Mouse (Mus musculus): ENCODE measurements at regions not wholly inside any gene's neighbourhood (a gene's known extent, or its start where the extent isn't known, plus 50 kb on each side); places are given as distances from the start of the nearest gene placed in this dataset.
A peak's percentile ranks its signal among the peaks of the same experiment; 100 is the strongest.

- DNase-seq (ENCODE audit: low spot score) = no peak
Observed at GRCm38 (mm10) chr9:68463637-68464304, 189.8 kb upstream of the Rora start.

- peak; percentile 10 for DNase-seq (ENCODE audit: low spot score)
Observed at GRCm38 (mm10) chr9:68466671-68467070, 186.9 kb upstream of the Rora start.

- DNase-seq (ENCODE audit: low spot score) = no peak
Observed at GRCm38 (mm10) chr9:68476391-68476790, 177.2 kb upstream of the Rora start.

GRCm38 (mm10) chr9:68477466-68477865 lies 176.1 kb upstream of the Rora start:
- no peak for DNase-seq (ENCODE audit: low spot score)

- no peak for DNase-seq (ENCODE audit: low spot score)
Observed at GRCm38 (mm10) chr9:68486646-68487045, 166.9 kb upstream of the Rora start.

- no peak for DNase-seq (ENCODE audit: low spot score)
Observed at GRCm38 (mm10) chr9:68491151-68491550, 162.4 kb upstream of the Rora start.

- DNase-seq (ENCODE audit: low spot score) = no peak
Observed at GRCm38 (mm10) chr9:68521218-68521617, 132.4 kb upstream of the Rora start.

GRCm38 (mm10) chr9:68561767-68562552 lies 91.6 kb upstream of the Rora start:
- peak; percentile 42 for DNase-seq (ENCODE audit: low spot score)

GRCm38 (mm10) chr9:68563206-68563605 lies 90.4 kb upstream of the Rora start:
- no peak for DNase-seq (ENCODE audit: low spot score)

GRCm38 (mm10) chr9:68585751-68586150 lies 67.8 kb upstream of the Rora start:
- no peak for DNase-seq (ENCODE audit: low spot score)

GRCm38 (mm10) chr9:68591023-68591422 lies 62.6 kb upstream of the Rora start:
- DNase-seq (ENCODE audit: low spot score) = no peak

GRCm38 (mm10) chr9:68592976-68593375 lies 60.6 kb upstream of the Rora start:
- DNase-seq (ENCODE audit: low spot score) = no peak

- DNase-seq (ENCODE audit: low spot score) = no peak
Observed at GRCm38 (mm10) chr9:68594586-68594985, 59.0 kb upstream of the Rora start.
